Mouse (Mus musculus): ENCODE results near the gene Robo4.

Gene Robo4

DNA sequence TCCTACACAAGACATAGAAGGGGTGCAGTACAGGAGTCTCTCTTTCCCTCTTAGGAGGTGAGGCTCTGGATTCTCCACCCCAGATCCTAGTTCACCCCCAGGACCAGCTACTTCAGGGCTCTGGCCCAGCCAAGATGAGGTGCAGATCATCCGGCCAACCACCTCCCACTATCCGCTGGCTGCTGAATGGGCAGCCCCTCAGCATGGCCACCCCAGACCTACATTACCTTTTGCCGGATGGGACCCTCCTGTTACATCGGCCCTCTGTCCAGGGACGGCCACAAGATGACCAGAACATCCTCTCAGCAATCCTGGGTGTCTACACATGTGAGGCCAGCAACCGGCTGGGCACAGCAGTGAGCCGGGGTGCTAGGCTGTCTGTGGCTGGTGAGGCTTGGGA, 804 bp downstream of the Robo4 start:
- no peak for DNase-seq (ENCODE audit: low spot score in 2 of 2)

DNA sequence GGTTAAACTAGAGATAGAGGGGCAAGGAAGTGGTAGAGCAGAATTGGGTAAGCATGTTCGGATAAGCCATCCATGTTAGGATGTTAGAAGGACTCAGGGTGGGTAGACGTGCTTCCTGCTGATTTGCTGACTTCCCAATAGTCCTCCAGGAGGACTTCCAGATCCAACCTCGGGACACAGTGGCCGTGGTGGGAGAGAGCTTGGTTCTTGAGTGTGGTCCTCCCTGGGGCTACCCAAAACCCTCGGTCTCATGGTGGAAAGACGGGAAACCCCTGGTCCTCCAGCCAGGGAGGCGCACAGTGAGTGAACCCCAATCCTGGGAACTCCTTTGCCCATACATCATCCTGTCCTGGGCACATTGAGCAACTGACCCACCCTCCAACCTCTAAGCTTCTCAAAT, 1.3 kb downstream of the Robo4 start:
- no peak for DNase-seq (ENCODE audit: low spot score in 2 of 2)

DNA sequence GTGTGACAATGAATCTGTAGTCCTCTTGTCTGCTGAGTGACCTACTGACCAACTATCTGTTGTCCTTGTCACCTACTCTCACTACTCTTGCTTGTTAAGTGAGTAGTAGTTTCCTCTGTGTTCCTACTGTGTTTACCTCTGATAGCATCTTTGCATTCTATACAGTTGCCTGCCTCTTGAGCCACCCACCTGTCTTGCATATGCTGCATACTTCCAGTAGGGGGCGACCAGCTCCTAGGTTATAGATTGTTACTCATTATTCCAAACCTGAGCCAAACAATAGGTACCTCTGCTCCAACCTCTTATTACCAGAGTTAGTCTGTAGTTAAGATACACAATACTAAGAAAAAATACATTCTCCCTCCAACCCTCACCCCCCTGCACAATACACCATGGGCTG, 4.7 kb downstream of the Robo4 start:
- DNase-seq (ENCODE audit: low spot score in 2 of 2): no peak

DNA sequence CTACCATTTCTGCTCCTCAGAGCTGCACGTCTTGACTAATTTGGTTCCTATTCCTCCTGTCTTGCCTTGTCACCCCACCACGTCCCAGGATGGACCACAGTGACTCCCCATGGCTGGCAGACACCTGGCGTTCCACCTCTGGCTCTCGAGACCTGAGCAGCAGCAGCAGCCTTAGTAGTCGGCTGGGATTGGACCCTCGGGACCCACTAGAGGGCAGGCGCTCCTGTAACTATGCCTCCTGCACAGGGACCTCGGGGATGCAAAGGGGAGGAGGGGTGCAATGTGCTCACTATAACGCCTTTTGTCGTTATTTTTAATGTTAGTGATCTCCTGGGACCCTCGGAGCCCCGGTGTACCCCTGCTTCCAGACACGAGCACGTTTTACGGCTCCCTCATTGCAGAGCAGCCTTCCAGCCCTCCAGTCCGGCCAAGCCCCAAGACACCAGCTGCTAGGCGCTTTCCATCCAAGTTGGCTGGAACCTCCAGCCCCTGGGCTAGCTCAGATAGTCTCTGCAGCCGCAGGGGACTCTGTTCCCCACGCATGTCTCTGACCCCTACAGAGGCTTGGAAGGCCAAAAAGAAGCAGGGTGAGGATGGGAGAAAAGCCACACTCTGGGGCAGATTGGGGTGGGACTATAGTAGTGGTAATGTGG, 6.3 kb downstream of the Robo4 start:
- DNase-seq (ENCODE audit: low spot score in 2 of 2): no peak

DNA sequence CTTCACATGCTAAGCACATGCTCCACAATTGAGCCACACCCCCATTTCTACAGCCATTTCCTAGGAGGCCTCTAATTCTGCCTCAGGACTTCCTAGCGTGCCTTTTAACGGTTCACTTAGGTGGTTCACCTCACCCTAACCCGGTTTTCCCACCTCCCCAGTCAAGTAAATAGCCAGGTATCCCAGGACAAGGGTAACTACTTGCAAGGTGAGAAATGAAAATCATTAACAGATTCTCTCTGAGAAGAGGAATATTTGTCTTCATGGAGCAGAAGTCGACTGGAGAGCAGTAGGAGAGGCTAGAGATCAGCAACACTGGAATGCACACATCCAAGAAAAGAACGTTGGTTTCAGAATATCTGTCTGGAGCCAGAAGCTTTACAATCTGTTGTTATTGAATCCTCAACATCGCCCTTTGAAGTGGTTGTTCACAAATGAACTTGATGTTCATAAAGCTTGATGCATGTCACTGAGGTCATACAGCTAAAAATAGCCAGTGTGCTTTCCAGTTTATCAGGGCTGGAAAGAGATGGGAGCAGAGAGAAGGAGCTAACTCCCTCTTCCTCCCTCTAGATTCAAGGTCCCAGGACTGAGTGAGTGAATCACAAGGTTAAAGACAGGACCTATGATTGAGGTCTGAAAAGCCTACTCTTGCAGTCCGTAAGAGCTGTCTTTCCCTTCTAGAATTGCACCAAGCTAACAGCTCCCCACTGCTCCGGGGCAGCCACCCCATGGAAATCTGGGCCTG, 8.2 kb downstream of the Robo4 start:
- DNase-seq (ENCODE audit: low spot score in 2 of 2): no peak

DNA sequence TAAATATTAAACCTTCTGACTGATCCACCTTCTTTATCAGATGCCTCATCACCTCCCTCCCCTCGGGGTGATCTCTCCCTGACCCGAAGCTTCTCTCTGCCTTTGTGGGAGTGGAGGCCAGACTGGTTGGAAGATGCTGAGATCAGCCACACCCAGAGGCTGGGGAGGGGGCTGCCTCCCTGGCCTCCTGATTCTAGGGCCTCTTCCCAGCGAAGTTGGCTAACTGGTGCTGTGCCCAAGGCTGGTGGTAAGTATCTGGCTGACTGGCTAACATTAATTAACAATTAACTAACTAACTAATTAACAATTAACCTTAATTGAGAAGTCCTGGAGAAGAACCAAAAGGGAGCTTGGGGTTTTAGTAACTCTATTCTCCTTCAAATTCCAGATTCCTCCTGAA, 11.3 kb downstream of the Robo4 start:
- DNase-seq (ENCODE audit: low spot score in 2 of 2): no peak

DNA sequence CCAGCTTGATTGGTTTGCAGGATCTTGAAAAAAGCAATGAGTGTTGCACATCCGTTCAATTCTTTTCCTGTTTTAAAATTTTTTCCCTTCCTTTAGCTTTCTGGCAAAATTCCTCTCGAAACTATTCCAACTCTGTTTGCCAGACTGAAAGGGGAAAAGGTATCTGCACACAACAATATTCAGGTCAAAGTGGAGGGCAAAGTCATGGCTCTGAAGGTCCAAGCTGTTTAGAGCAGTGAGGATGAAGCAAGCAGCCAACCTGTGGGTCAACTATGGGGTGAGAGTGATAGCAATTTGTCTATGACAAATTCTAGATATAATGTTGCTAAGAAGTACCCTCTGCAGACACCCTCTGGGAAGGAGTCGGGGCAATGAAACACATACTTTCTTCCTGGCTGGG, 13.0 kb downstream of the Robo4 start:
- no peak for DNase-seq (ENCODE audit: low spot score in 2 of 2)

DNA sequence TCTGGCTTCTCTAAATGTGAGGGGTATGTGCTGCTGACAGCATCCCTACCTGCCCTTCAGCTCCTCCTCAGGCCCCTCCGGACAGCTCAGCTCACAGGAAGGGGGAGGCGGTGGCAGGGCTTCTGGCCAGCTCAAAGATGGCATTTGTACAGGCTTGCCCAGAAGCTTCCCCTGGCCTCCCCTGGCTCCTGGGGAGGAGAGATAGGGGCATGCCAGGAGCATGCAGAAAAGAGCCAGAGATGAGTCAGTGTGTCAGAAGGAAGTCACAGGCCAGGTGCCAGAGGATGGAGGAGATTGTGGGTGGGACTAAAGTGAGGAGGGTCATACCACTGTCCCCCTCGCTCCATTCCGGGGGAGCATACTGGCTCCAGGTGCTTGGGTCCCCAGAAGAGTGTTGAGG, 17.1 kb downstream of the Robo4 start:
- no peak for DNase-seq (ENCODE audit: low spot score in 2 of 2)

DNA sequence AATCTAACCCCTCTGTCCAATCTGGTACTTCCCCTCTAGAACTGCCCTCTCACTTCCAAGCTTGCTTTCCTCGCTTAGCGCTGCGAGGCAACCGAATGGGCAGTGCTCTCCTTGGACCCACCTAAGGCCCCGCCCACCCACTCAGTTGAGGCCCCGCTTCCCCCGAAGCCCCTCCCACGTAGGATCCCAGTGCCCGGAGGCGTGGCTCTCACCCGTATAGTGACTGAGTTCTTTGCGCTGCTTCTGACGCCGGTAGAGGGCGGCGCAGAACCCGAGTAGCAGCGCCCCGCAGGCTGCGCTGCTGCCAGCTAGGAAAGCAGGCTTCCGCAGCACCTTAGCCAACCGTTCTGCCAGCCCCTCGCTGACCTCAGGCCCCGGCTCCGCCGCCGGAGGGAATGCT, 19.0 kb downstream of the Robo4 start:
- peak; percentile 78 to 79 for DNase-seq (ENCODE audit: low spot score in 2 of 2)

DNA sequence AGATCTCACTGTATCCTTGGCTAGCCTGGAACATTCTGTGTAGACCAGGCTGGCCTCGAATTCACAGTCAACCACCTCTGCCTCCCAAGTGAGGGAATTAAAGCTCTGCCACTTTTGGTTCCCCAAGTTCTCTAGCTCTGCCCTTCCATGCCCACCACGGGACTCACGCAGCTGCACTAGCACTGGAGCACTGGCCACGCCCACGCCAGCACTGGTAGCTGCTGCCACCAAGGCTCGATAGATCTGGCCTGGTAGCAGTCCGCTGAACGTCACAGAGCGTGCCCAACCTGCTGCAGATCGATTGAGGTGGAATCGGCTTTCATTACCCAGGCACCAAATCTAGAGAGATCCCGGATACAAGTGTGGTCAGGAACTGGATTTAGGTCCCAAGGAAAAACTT, 19.5 kb downstream of the Robo4 start:
- DNase-seq (ENCODE audit: low spot score in 2 of 2): peak; percentile 22 to 33

DNA sequence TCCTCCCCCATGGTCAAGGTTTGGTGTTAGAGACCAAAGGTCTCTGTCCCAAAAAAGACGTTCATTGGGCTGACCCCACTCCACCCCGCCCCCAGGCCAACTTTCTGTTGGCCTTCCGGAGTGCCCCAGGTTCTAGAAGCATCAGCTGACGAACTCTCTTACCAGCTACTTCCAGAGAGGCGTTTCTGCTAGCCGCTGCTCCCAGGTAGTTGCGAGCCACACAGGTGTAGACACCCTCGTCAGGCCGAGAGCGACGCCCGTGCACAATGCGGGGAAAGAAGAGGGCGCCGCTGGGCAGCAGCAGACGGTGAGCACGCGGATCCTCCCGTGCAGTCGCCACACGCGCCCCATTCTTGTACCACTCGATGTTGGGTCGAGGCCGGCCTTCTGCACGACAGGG, 27.6 kb downstream of the Robo4 start:
- no peak for DNase-seq (ENCODE audit: low spot score in 2 of 2)

DNA sequence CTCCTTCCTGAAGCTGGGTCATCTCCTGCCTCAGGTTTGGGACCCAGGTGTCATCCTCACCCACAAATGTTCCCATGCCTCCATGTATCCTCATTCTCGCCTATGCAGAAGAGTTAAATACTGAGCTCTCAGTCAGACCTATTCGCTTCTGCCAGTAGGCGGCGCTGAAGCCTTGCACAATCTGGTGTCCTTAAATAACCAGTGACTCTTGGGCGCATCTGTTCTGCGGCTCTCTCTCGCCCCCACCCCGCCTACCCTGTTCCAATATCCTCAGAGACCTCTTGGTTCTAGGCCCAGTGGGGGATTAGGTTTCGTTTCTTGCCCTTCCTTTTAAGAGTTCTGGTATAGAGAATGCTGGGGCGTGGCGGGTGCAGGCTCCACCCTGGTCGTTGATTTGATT, 28.9 kb downstream of the Robo4 start:
- peak; percentile 59 to 70 for DNase-seq (ENCODE audit: low spot score in 2 of 2)

DNA sequence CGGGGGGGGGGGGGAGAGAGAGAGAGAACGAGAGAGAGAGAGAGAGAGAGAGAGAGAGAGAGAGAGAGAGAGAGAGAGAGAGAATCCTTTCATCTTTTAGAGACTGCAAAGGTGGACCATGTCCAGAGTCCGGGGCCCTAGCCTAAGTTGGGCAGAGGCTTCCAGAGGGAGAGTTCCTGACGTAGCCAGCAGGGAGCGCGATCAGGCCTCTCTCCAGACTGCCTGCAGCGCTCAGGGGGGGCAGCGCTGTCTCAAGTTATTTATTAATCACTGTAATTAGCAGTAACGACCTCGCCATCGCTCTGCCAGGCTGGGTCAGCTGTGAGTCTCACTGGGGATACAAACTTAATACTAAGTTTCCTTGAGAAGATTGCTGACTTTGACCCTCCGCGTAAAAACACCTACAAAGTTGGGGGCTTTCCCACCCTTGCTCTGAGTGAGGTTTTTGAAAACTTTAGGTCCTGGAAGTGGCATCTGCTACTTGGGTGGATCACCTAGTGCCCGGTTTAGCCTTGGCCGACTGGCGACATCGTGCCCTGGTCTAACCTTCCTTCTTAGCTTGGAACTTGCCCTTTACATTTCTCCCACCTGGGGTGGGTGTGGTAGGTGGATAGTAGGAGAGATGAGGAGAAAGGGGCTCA, 30.4 kb downstream of the Robo4 start:
- DNase-seq (ENCODE audit: low spot score in 2 of 2): no peak

DNA sequence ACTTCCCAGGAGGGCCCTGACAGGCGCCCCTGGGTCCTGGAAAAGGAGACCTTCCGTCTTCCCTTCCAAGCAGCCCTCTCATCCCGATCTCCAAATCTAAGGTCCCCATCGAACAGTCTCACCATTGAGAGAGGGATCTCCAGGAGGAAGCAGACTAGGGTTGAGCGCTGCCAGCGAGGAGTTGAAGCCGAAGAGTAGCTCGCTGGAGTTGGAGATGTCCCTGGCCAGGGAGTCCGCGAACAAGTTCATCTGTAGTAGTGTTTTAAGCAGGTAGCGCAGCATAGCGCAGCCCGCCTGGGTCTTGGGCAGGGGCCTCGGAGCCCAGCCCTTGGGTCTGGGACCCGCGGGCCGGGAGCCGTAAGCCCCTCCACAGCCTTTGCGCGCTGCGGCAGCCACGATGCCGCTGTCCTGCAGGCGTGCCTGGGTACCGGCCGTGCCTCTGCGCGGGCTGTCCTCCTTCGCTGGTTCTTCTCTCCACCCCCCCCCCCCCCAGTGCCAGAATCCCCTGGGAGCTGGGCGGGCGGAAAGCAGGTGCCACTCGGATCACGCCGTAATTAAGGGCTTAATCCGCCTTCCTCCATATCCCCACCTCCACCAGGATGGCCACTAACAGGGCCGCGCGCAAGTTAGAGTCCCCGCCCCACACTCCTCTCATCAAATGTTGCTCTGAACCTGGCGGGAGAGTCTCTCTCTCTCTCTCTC, 31.2 kb downstream of the Robo4 start, which contains the start of gene Robo3:
TSS of gene Robo3 (minus strand) at position 527 of the 702 bp plus-strand sequence.
- DNase-seq (ENCODE audit: low spot score in 2 of 2): no peak

DNA sequence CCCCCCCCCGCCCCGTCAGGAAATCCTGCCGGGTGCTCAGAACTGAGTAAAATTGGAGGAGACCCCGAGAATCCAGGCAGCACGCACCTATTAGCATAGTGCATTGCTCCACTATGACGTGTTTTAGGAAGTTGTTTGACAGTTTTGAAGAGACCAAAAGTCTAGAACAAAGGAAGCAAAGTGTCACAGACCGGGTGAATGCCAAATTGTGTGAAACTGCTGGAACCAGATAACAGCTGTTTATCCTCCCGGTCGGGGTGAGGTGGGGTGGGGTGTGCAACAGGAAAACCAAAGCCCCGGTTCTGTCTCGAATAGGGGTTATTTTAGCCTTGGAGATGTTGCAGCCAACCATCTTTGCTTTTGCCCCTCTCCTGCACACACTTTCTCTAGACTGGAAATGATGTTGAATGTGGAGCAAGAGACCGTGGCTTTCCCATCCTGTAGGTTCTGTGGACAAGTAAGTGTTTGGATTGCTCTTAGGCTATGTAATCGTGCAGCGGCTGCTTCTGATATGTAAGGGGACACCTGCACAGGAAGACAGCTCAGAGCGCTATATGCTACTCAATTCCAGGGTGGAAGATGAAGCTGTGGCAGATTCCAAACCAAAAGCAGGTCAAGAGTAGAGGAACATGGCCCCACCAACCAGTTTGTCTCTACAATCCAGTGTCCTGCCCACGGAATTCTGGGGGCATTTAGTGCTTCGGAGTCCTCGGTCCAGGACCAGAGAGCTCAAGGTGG, 32.3 kb downstream of the Robo4 start:
- DNase-seq (ENCODE audit: low spot score in 2 of 2): no peak

DNA sequence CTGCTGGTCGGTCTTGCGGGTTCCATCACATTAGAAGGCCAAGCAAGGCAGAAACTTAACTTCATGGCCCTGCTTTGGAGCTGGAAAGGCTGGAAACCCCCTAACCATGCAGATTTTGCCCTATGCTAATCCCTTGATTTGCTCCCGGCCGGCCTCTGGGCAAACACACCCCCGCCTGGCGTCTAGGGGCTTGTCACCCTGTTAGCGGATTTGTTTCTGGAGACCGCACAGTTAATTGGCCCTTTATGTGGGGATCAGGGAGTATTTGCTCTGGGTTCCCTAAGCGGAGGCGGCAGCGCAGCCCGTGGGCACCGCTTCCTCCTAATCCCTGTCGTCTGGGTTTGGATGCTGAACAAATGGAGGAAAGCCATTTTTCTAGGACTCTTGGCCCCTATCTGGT, 33.2 kb downstream of the Robo4 start:
- no peak for DNase-seq (ENCODE audit: low spot score in 2 of 2)

DNA sequence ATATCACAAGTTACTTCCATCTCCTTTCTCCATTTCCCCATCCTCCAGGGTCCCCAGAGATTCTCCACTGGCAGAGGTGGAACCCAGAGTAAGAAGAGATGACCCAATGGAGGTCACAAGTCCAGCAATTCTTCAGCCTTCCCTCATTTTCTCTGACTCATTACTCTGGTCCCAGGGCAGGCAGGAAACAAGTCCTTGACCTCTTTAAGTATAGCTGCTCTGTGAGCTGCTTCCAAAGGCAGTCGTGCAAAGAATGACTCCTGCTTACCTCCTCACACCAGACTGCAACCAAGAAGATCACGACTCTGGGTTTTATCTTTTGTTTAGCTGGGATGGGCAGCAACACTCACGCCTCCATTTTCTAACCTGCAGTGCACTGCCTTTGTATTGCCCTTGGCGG, 33.9 kb downstream of the Robo4 start:
- DNase-seq (ENCODE audit: low spot score in 2 of 2): no peak

DNA sequence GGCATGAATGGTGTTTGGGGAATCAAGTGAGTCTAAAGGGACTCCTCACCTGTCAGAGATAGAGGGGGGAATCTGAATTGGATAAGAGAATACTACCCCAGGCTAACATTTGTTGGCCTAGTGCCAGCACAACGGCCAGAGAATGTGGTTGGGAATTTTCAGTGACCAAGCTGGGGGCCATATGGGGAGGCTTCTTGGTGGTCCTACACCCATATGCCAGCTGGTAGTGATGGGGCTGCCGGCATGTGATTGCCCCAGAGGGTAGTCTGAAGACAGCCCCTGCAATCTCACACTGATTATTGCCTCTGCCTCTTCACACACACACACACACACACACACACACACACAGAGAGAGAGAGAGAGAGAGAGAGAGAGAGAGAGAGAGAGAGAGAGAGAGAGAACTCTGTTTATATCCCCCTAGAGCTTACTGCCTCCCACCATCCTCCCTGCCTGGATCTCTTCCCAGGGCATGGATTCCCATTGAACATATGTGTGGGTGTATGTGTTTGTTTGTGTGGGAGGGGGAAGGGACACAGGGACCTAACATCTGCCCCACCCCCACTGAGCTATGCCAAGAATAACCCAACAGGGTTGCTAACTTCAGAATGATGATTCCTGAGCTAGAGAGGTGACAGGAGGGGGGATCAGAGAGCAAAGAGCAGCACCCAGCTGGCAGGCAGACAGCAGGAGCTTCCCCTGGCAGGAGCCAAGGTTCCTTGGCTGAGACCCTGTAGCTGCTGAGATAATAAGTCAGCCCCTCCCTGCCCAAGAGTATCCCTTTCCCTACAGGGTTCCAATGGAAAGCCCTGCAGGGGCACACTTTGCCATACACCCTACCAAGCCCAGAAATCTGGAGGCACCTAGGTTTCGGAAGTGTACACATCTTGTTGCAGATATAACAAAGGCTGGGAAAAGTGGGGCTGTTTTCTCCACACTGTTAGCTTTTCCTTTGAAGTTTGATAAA, 36.4 kb downstream of the Robo4 start:
- no peak for DNase-seq (ENCODE audit: low spot score in 2 of 2)

DNA sequence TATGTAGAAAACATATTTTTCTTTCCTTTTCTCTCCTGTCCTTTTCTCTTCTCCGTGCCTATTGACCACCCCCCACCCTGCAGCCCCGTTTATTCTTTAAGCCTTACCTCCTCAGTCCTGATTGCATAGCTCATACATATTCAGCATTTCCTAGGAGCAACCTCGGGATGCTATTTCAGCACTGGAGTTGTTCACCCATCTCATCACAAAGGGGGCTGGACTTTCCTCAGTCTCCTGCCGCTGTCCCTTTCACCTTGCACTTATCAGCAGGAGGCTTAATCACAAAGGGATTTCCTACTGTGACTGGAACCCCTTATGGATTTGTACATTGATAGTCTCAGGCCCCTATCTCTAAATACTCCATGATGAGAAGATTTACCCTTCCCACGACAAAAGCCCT, 50.7 kb downstream of the Robo4 start:
- DNase-seq (ENCODE audit: low spot score in 2 of 2): no peak

DNA sequence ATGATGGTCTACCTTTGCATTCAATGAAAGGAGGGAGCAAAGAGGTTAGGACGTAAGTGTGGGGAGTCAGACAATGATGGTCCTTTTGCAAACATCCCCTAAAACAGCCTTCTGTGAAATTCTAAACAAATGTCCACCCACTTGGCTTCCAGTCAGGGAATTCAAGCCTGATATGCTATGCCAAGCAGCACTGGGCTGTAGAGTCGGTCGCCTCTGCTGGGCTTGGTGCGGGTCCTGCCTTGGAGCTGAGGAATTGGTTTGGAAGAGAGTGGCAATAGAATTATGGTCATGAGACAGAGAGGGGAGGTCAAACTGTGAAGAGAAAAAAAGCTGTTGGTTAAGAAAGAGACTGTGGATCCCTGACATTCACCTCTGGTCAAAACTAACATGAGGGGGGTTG, 51.6 kb downstream of the Robo4 start:
- DNase-seq (ENCODE audit: low spot score in 2 of 2): no peak
